Mouse (Mus musculus): Measurements from ENCODE around the gene Stra6.

The Stra6 gene

DNA sequence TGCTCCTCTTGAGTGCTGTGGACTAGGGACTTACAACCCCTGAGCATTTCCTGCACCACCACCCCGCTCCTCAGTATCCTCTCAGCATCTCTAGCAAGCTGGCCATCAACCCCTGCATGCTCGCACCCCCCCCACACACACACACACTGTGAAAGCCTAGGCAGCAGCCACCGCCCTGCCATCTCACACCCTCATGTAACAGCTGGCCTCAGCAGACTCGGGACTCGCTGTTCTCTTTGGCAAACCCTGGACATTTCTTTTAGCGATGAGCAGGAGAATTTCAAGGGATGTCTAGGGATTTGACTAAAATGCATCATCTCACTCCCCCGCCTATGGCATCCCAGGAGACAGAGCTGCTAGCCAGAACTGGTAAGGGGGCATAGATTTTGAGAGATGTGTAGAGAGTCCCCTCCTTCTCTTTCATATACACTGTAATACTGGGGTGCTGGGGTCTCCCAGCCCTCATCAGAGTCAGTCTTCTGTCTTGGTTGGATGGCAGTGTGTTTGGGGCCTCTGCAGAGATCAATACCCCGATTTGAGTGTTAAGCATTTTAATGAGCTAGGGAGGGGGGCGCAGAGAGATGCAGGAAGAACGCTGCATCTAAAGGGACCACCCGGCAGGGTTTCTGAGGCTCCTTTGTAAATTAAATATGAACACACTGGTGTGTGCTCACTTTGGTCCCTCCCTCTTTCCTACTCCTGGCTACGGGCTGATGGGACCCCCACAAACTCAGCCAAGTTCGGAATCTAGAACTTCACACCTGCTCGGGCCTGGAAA, 139.3 kb downstream of the Stra6 start:
- no peak for DNase-seq (ENCODE audit: low read depth, low spot score)
